Mouse (Mus musculus) gastrocnemius, adult 18-20 months (tissue): ENCODE measurements at regions not wholly inside any gene's neighbourhood (a gene's known extent, or its start where the extent isn't known, plus 50 kb on each side); places are given as distances from the start of the nearest gene placed in this dataset.

Source experiments
- DNase-seq: peaks from one replicate; pipeline ENCODE4 v3.0.0; 2021; ENCODE audit warnings: low spot score

GRCm38 (mm10) chr15:25135471-25136262, 277.9 kb downstream of the Basp1 start:
- no peak for DNase-seq

GRCm38 (mm10) chr15:25130096-25130495, 283.5 kb downstream of the Basp1 start:
- DNase-seq = no peak

GRCm38 (mm10) chr15:25129572-25129971, 284.0 kb downstream of the Basp1 start:
- no peak for DNase-seq

GRCm38 (mm10) chr15:25120441-25120840, 293.1 kb downstream of the Basp1 start:
- no peak for DNase-seq

- no peak for DNase-seq
Measured at GRCm38 (mm10) chr15:25117980-25118379, 295.6 kb downstream of the Basp1 start.

- no peak for DNase-seq
Measured at GRCm38 (mm10) chr15:25102727-25103126, 310.8 kb downstream of the Basp1 start.

- DNase-seq = no peak
Measured at GRCm38 (mm10) chr15:25093758-25094157, 319.8 kb downstream of the Basp1 start.

- no peak for DNase-seq
Measured at GRCm38 (mm10) chr15:25069701-25070100, 343.9 kb downstream of the Basp1 start.

GRCm38 (mm10) chr15:25059347-25059746, 354.2 kb downstream of the Basp1 start:
- no peak for DNase-seq

- DNase-seq = peak; percentile 15
Measured at GRCm38 (mm10) chr15:25047875-25048274, 365.7 kb downstream of the Basp1 start.

GRCm38 (mm10) chr15:25046514-25047138, 366.9 kb downstream of the Basp1 start:
- no peak for DNase-seq

- no peak for DNase-seq
Measured at GRCm38 (mm10) chr15:25036231-25036630, 377.3 kb downstream of the Basp1 start.

- DNase-seq = no peak
Measured at GRCm38 (mm10) chr15:25027865-25028264, 385.7 kb downstream of the Basp1 start.

GRCm38 (mm10) chr15:25026786-25027461, 386.6 kb downstream of the Basp1 start:
- DNase-seq = no peak

GRCm38 (mm10) chr15:25026351-25026750, 387.2 kb downstream of the Basp1 start:
- no peak for DNase-seq

GRCm38 (mm10) chr15:25020916-25021315, 392.6 kb downstream of the Basp1 start:
- no peak for DNase-seq

GRCm38 (mm10) chr15:25019352-25019941, 394.1 kb downstream of the Basp1 start:
- no peak for DNase-seq

- DNase-seq = no peak
Measured at GRCm38 (mm10) chr15:25018937-25019336, 394.6 kb downstream of the Basp1 start.

GRCm38 (mm10) chr15:25007720-25008119, 405.8 kb downstream of the Basp1 start:
- DNase-seq = no peak

GRCm38 (mm10) chr15:25000171-25000570, 413.4 kb downstream of the Basp1 start:
- DNase-seq = no peak

- DNase-seq = no peak
Measured at GRCm38 (mm10) chr15:24993325-24993673, 420.3 kb downstream of the Basp1 start.

GRCm38 (mm10) chr15:24992665-24993324, 420.8 kb downstream of the Basp1 start:
- no peak for DNase-seq
